Mouse (Mus musculus): ENCODE results near the gene Erc2. TPM values are rescaled to one million over a fixed set of nuclear protein-coding genes. Genes with fewer than 3 reads are reported as not detected.

Erc2 gene
- total RNA-seq, 2 experiments from 2014 or later: not detected

GRCm38 (mm10) chr14:28332351-28332953, 710.2 kb downstream of the Erc2 start:
- ATAC-seq (replicated peaks; ENCODE audit: poor library complexity, severe bottlenecking): no peak

- no peak for ATAC-seq (replicated peaks; ENCODE audit: poor library complexity, severe bottlenecking)
These were observed 716.9 kb downstream of the Erc2 start for GRCm38 (mm10) chr14:28339146-28339545.

GRCm38 (mm10) chr14:28349129-28349528, 726.9 kb downstream of the Erc2 start:
- no peak for ATAC-seq (replicated peaks; ENCODE audit: poor library complexity, severe bottlenecking)

GRCm38 (mm10) chr14:28356031-28356430, 733.8 kb downstream of the Erc2 start:
- no peak for ATAC-seq (replicated peaks; ENCODE audit: poor library complexity, severe bottlenecking)

- no peak for ATAC-seq (replicated peaks; ENCODE audit: poor library complexity, severe bottlenecking)
These were observed 737.3 kb downstream of the Erc2 start for GRCm38 (mm10) chr14:28359502-28359901.

GRCm38 (mm10) chr14:28359983-28360382, 737.8 kb downstream of the Erc2 start:
- no peak for ATAC-seq (replicated peaks; ENCODE audit: poor library complexity, severe bottlenecking)

- ATAC-seq (replicated peaks; ENCODE audit: poor library complexity, severe bottlenecking): no peak
These were observed 740.1 kb downstream of the Erc2 start for GRCm38 (mm10) chr14:28362336-28362735.

GRCm38 (mm10) chr14:28370713-28371112, 748.5 kb downstream of the Erc2 start:
- no peak for ATAC-seq (replicated peaks; ENCODE audit: poor library complexity, severe bottlenecking)

- no peak for ATAC-seq (replicated peaks; ENCODE audit: poor library complexity, severe bottlenecking)
These were observed 749.4 kb downstream of the Erc2 start for GRCm38 (mm10) chr14:28371651-28372050.

- ATAC-seq (replicated peaks; ENCODE audit: poor library complexity, severe bottlenecking): no peak
These were observed 753.4 kb downstream of the Erc2 start for GRCm38 (mm10) chr14:28375642-28376091.

GRCm38 (mm10) chr14:28376208-28376805, 754.1 kb downstream of the Erc2 start:
- ATAC-seq (replicated peaks; ENCODE audit: poor library complexity, severe bottlenecking): no peak

- ATAC-seq (replicated peaks; ENCODE audit: poor library complexity, severe bottlenecking): no peak
These were observed 755.3 kb downstream of the Erc2 start for GRCm38 (mm10) chr14:28377519-28377918.

GRCm38 (mm10) chr14:28380129-28380528, 757.9 kb downstream of the Erc2 start:
- no peak for ATAC-seq (replicated peaks; ENCODE audit: poor library complexity, severe bottlenecking)

GRCm38 (mm10) chr14:28381801-28382550, 759.7 kb downstream of the Erc2 start:
- no peak for ATAC-seq (replicated peaks; ENCODE audit: poor library complexity, severe bottlenecking)

- ATAC-seq (replicated peaks; ENCODE audit: poor library complexity, severe bottlenecking): no peak
These were observed 764.8 kb downstream of the Erc2 start for GRCm38 (mm10) chr14:28386815-28387607.

GRCm38 (mm10) chr14:28398915-28399314, 776.7 kb downstream of the Erc2 start:
- no peak for ATAC-seq (replicated peaks; ENCODE audit: poor library complexity, severe bottlenecking)

GRCm38 (mm10) chr14:28399897-28400296, 777.7 kb downstream of the Erc2 start:
- no peak for ATAC-seq (replicated peaks; ENCODE audit: poor library complexity, severe bottlenecking)

GRCm38 (mm10) chr14:28405277-28405840, 783.1 kb downstream of the Erc2 start:
- no peak for ATAC-seq (replicated peaks; ENCODE audit: poor library complexity, severe bottlenecking)

GRCm38 (mm10) chr14:28409390-28409789, 787.2 kb downstream of the Erc2 start:
- no peak for ATAC-seq (replicated peaks; ENCODE audit: poor library complexity, severe bottlenecking)

- no peak for ATAC-seq (replicated peaks; ENCODE audit: poor library complexity, severe bottlenecking)
These were observed 787.6 kb downstream of the Erc2 start for GRCm38 (mm10) chr14:28409796-28410347.

Data from granulocyte monocyte progenitor cell, adult 5-6 weeks (primary cell).